Mouse (Mus musculus): ENCODE measurements around the gene 1700037H04Rik.
"Not testable (repeated sequence)": the region's sequence is repeated elsewhere in the genome, so short reads cannot be mapped to it uniquely, and the experiment has no call there.

The 1700037H04Rik gene

DNA sequence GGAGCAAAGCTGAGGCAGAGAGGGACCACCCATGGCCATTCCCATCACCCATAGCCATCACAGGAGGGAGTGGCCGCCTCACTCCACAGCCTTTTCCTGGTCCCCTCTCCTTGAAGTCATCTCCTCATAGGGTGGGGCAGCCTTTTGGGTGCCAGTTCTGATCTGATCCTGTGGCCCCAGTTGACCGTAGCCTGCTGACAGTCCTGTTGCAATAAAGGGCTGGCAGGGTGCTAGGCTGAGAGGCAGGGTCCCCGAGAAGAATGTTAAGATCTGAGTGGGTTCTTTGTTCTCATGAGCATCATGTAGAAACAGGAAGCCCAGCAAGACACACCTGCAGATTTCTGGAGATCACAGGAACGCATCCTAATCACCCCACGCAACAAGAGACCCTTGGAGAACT lies 31.7 kb downstream of the 1700037H04Rik start:
- DNase-seq (ENCODE audit: low read depth, low spot score): no peak

DNA sequence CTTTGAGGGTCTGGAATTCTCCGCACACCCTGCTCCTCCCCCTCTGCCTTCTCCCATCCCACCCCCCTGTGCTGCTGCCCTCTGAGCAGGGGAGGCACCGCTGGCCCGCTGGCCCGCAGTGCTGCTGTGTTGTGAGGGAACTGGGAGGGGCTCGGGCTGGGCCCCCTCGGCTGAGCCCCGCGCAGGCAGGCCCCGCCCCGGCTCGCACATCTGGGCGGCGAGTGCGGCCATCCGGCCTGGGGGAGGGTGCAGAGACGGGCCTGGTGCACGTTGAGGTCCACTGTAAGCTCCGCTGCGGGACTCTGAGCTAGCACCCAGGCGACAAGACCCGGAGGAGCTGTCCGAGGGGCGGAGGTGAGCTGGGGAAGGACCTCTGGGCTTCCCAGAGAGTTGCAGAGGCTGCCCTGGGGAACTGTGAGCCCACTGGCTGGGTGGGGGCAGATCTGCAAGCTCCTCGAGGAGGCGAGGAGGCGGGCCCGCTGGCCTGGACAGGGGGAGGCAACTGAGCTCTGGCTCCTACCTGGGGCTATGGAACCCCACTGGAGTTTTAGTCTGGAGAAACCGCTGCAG lies 32.6 kb downstream of the 1700037H04Rik start, which contains the start of gene Hspa12b:
Gene Hspa12b, plus strand, starts transcription at position 120 of the 570 bp plus-strand sequence.
- no peak for DNase-seq (ENCODE audit: low read depth, low spot score)

DNA sequence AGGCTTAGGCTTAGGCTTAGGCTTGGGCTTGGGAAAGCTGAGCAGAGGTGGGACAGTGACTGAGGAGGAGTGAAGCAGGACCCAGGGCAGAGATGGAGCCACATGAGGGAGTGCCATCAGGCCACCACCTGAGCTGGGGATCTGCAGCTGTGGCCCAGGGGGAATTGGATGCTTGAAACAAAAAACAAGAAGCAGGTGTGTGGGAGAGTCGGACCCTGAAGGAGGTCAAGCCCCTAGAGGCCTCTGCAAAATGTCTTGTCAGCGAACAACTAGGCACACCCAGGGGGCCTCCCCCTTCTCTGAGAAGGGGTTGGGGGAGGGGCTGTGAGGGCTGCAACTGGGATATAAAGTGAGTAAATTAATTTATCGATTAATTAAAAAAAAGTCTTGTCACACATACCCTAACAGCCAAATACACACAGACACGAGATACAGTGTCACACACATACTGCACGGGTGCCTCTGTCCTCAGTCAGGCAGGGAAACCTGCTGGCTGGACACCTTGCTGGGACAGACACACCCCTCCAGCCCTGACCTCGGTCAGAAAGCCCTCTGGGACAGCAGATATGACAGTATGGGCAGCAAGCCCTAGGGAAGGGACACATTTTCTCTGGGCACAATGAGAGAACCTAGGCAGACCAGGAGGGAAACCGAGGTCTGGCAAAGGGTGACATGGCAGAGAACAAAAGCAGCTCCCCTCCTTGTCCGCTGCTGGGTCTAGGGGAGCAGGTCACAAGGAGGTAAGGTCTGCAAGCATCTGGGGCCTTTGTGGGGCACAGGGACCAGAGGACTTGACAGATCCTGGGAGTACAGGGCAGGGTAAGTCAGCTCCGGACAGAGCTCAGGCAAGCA lies 33.7 kb downstream of the 1700037H04Rik start:
- DNase-seq (ENCODE audit: low read depth, low spot score): no peak

DNA sequence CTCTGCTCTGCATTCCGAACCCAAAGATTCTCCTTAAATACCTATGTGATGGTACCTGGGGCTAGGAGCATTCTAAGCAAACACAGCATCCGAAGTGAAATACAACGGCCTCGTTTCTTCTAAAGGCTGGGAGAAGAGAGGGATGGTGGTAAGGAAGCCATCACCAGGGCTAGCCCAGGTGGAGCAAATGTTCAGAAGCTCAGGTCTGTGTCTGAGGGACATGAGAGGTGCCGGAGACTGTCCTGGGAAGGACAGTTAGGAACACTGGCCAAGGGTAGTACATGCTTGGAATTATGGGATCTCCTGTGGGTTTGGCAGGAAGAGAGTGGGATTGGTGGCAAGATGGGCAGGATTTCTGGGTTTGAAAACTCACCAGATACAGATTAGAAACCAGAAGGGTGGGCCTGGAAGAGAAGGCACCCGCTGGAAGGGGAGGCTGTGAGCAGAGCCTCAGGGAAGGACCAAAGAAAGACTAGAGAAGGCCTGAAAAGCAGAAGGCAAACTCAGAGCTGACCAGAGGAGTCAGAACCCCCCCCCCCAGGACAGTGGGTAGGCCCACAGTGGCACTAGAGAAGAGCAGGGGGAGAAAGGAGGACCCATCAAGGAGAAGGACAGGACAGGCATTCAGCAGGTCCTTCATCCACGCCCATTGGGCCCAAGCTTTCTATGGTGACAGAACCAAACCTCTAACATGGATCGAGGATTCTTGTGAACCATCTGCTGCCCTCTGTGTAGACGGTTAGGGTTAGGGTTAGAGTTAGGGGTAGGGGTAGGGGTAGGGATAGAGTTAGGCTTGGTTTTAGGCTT lies 34.5 kb downstream of the 1700037H04Rik start:
- no peak for DNase-seq (ENCODE audit: low read depth, low spot score)

DNA sequence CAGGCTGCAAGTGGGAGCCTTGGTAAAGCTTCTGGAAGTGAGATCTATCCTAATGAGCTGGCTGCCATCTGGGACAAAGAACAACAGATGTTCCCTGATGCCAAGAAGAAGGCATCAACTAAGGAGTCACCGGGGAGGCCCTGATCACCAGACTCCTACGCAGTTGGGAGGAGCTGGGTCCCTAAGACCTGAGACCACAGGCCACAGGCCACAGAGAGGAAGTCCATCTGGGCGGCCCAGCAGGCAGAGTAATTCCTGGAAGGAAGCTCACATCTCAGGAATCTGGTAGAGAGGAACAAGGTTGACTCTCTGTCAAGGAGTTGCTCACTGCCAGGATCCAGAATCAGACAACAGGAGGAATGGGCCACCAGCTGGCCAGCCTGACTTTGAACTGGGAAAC lies 35.7 kb downstream of the 1700037H04Rik start:
- no peak for DNase-seq (ENCODE audit: low read depth, low spot score)

DNA sequence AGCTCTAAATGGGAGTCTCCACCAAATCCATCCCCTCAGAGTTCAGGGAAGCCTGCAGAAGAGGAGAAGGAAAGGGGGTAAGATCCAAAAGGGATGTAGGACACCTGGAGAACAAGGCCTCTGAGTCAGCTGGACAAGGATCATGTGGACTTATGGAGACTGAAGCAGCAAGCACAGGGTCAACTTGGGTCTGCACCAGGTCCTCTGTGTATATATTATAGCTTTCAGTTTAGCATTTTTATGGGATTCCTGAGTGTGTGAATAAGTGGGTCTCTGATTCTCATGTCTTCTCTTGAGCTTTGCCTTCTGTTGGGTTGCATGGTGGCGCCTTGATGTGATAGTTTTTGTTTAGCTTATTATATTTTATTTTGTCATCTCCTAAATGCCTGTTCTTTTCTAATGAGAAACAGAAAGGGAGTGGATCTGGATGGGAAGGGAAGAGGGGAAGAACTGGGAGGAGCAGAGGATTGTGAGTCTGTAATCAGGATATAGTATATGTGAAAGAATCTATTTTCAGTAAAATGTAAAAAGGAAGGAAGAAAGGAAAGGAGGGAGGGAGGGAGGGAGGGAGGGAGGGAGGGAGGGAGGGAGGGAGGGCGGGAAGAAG lies 40.8 kb downstream of the 1700037H04Rik start:
- DNase-seq (ENCODE audit: low read depth, low spot score): no peak

DNA sequence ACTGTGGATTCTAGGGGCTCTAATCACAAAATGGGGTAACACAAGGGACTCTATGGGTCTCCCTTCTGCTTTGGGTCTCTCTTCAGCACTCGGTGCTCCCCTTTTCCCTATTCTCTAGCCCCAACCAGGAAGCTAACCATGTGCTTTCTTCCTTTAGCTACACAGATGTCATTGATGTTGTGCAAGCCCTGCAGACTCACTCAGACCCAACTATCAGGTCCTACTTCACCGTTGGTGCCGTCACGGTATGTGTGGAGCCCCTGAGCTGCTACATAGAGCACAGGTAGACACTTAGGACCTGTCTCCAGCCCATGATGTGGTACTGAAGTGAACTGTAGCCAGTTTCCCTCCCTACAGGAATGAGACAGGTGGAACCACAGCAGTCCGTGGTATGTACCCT lies 53.9 kb downstream of the 1700037H04Rik start:
- DNase-seq (ENCODE audit: low read depth, low spot score): no peak

DNA sequence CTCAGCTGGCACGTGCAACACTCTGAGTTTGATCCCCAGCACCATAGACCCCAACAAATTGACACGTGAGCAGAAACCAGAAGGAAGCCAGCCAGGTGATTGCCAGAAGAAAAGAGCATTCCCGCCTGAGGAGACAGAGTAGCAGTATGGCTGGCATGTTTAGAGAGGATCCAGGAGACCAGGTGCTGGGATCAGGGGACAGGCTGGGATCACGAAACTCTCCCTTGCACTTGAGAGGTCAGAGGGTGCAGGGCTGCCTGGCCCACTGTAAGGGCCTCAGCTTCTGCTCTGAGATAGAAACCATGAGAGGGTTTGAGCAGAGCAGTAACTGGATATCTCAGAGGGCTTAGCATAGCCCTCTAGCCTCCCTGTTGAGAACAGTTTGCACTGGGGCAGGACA lies 54.8 kb downstream of the 1700037H04Rik start:
- DNase-seq (ENCODE audit: low read depth, low spot score): not testable (repeated sequence)

DNA sequence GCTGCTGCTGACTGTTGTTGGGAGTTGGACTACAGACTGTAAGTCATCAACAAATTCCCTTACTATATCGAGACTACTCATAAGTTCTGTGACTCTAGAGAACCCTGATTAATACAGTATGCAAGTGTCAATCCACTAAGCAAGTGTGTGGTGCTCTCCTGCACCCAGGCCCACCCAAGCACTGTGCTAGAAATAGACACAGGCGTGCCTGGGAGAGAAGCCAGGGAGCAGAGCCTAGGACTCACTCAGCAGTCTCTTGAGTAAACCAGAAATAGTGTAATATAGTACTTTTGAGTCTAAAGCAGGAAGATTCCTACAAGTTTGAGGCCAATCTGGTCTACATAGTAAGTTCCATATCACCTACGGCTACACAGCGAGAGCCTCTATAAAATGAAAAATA lies 55.9 kb downstream of the 1700037H04Rik start:
- DNase-seq (ENCODE audit: low read depth, low spot score): no peak

DNA sequence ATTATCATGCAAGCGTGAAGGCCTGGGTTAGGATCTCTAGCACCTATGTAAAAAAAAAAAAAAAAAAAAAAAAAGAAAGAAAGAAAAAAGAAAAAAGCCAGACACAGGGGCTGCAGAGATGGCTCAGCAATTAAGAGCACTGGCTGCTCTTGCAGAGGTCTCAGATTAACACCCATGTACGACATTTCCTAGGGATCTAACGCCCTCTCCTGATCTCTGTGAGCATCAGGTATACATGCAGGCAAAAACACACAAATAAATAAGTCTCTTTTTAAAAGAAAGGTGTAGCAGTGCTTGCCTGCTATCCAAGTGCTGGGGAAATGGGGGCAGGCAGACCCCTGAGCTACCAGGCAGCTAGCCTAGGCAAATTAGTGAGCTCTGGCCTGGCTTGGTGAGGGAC lies 58.4 kb downstream of the 1700037H04Rik start:
- no peak for DNase-seq (ENCODE audit: low read depth, low spot score)

DNA sequence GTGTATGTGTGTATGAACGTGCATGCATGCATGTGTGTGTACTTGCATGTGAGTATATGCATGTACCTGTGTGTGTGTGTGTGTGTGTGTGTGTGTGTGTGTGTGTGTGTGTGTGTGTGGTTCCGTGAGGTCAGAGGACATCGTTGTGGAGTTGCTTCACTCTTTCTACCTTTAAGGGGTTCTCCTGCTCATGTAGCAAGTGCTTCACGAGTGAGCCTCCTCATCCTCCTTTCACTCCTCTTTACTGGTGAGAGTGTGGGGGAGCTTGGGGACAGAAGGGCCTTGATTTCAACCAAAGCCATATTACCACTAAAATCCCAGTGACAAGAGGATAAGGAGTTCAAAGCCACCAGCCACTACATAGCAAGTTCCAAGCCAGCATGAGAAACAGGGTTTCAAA lies 62.8 kb downstream of the 1700037H04Rik start:
- no peak for DNase-seq (ENCODE audit: low read depth, low spot score)
